Mouse (Mus musculus): ENCODE results near the gene Mfsd4b5. TPM values are rescaled to one million over a fixed set of nuclear protein-coding genes. Genes with fewer than 3 reads are reported as not detected.

The Mfsd4b5 gene
- total and polyA plus RNA-seq, 2 experiments from 2014 or later, result not detected

GRCm38 (mm10) chr10:40007953-40008352 is 21.5 kb upstream of the Mfsd4b5 start:
- no peaks in the 10 kb centered on the region for H3K27me3 ChIP-seq (ENCODE audit: insufficient read depth, low read length)
- WGBS, result 92% methylated on average over 4 of the region's 4 CpGs
- DNase-seq (no peak), ATAC-seq (no peak)
- H3K4me2 ChIP-seq (ENCODE audit: low read depth), result no peak overlapping the region
- H3K36me3 ChIP-seq (ENCODE audit: insufficient read depth), result no peaks in the 10 kb centered on the region
- no peaks in the 10 kb centered on the region for H3K4me1 ChIP-seq (ENCODE audit: insufficient read depth)
- no peak overlapping the region for H3K9ac ChIP-seq
- no peaks in the 10 kb centered on the region for H3K9me3 ChIP-seq (ENCODE audit: low read length)
- no peak overlapping the region for H3K4me3 ChIP-seq (ENCODE audit: low read depth, low read length)
- H3K27ac ChIP-seq (ENCODE audit: low read depth, low read length), result no peak overlapping the region
- no peak for TF ChIP-seq CTCF (IDR thresholded peaks at IDR 0.05; ENCODE audit: low read depth)

- 38% methylated on average over 10 of the region's 10 CpGs for WGBS
- no peak for DNase-seq
Measured at GRCm38 (mm10) chr10:40006963-40007362, 20.5 kb upstream of the Mfsd4b5 start.

GRCm38 (mm10) chr10:40000746-40001145 is 14.3 kb upstream of the Mfsd4b5 start:
- WGBS, result 93% methylated on average over 2 of the region's 2 CpGs
- Histone ChIP-seq H3K27ac (ENCODE audit: low read depth, low read length) (no peak overlapping the region), H3K4me3 (ENCODE audit: low read depth, low read length) (no peak overlapping the region), H3K9me3 (ENCODE audit: low read length) (no peaks in the 10 kb centered on the region), H3K4me1 (ENCODE audit: insufficient read depth) (no peaks in the 10 kb centered on the region), H3K36me3 (ENCODE audit: insufficient read depth) (no peaks in the 10 kb centered on the region), H3K27me3 (ENCODE audit: insufficient read depth, low read length) (no peaks in the 10 kb centered on the region), H3K9ac (no peak overlapping the region), H3K4me2 (ENCODE audit: low read depth) (no peak overlapping the region)
- TF ChIP-seq CTCF (IDR thresholded peaks at IDR 0.05; ENCODE audit: low read depth), result no peak
- no peak for DNase-seq
- ATAC-seq, result no peak

More at GRCm38 (mm10) chr10:40006963-40007362, 20.5 kb upstream of the Mfsd4b5 start:
- peak; percentile 48 for ATAC-seq
- no peaks in the 10 kb centered on the region for H3K27me3 ChIP-seq (ENCODE audit: insufficient read depth, low read length)
- TF ChIP-seq CTCF (IDR thresholded peaks at IDR 0.05; ENCODE audit: low read depth), result no peak
- H3K9me3 ChIP-seq (ENCODE audit: low read length), result no peaks in the 10 kb centered on the region
- H3K9ac ChIP-seq, result no peak overlapping the region
- H3K4me2 ChIP-seq (ENCODE audit: low read depth), result no peak overlapping the region
- no peak overlapping the region for H3K4me3 ChIP-seq (ENCODE audit: low read depth, low read length)
- no peaks in the 10 kb centered on the region for H3K36me3 ChIP-seq (ENCODE audit: insufficient read depth)
- no peak overlapping the region for H3K27ac ChIP-seq (ENCODE audit: low read depth, low read length)
- no peaks in the 10 kb centered on the region for H3K4me1 ChIP-seq (ENCODE audit: insufficient read depth)

GRCm38 (mm10) chr10:39991155-39991554 is 4.7 kb upstream of the Mfsd4b5 start:
- Histone ChIP-seq H3K4me2 (ENCODE audit: low read depth) (no peak overlapping the region), H3K27ac (ENCODE audit: low read depth, low read length) (no peak overlapping the region), H3K36me3 (ENCODE audit: insufficient read depth) (no peaks in the 10 kb centered on the region), H3K4me1 (ENCODE audit: insufficient read depth) (no peaks in the 10 kb centered on the region), H3K4me3 (ENCODE audit: low read depth, low read length) (no peak overlapping the region), H3K9me3 (ENCODE audit: low read length) (no peaks in the 10 kb centered on the region), H3K27me3 (ENCODE audit: insufficient read depth, low read length) (no peaks in the 10 kb centered on the region), H3K9ac (no peak overlapping the region)
- TF ChIP-seq CTCF (IDR thresholded peaks at IDR 0.05; ENCODE audit: low read depth), result no peak
- ATAC-seq (no peak), DNase-seq (no peak)
- WGBS, result 81% methylated on average over 4 of the region's 4 CpGs

- no peak for TF ChIP-seq CTCF (IDR thresholded peaks at IDR 0.05; ENCODE audit: low read depth)
- no peaks in the 10 kb centered on the region for H3K4me1 ChIP-seq (ENCODE audit: insufficient read depth)
- H3K9ac ChIP-seq, result no peak overlapping the region
- no peak overlapping the region for H3K4me2 ChIP-seq (ENCODE audit: low read depth)
- H3K27me3 ChIP-seq (ENCODE audit: insufficient read depth, low read length), result no peaks in the 10 kb centered on the region
- DNase-seq (no peak), ATAC-seq (no peak)
- H3K9me3 ChIP-seq (ENCODE audit: low read length), result 0 out of 2 replicates have a peak, but pooled peaks cover 6% of the 10 kb centered on the region
- no peaks in the 10 kb centered on the region for H3K36me3 ChIP-seq (ENCODE audit: insufficient read depth)
- WGBS, result 75% methylated on average over 5 of the region's 5 CpGs
- no peak overlapping the region for H3K27ac ChIP-seq (ENCODE audit: low read depth, low read length)
- H3K4me3 ChIP-seq (ENCODE audit: low read depth, low read length), result no peak overlapping the region
Measured at GRCm38 (mm10) chr10:39982604-39983003, 3.8 kb downstream of the Mfsd4b5 start.

GRCm38 (mm10) chr10:39978231-39978630 is 8.2 kb downstream of the Mfsd4b5 start:
- 0 out of 2 replicates have a peak, but pooled peaks cover 7% of the 10 kb centered on the region for H3K9me3 ChIP-seq (ENCODE audit: low read length)
- no peak for ATAC-seq
- H3K36me3 ChIP-seq (ENCODE audit: insufficient read depth), result no peaks in the 10 kb centered on the region
- no peaks in the 10 kb centered on the region for H3K4me1 ChIP-seq (ENCODE audit: insufficient read depth)
- H3K4me2 ChIP-seq (ENCODE audit: low read depth), result no peak overlapping the region
- no peak for TF ChIP-seq CTCF (IDR thresholded peaks at IDR 0.05; ENCODE audit: low read depth)
- no peak for DNase-seq
- no peak overlapping the region for H3K4me3 ChIP-seq (ENCODE audit: low read depth, low read length)
- H3K27me3 ChIP-seq (ENCODE audit: insufficient read depth, low read length), result no peaks in the 10 kb centered on the region
- H3K27ac ChIP-seq (ENCODE audit: low read depth, low read length), result no peak overlapping the region
- WGBS, result 95% methylated on average over 1 of the region's 1 CpGs
- H3K9ac ChIP-seq, result no peak overlapping the region

GRCm38 (mm10) chr10:39977346-39977745 is 9.1 kb downstream of the Mfsd4b5 start:
- Histone ChIP-seq H3K4me2 (ENCODE audit: low read depth) (no peak overlapping the region), H3K9ac (no peak overlapping the region), H3K36me3 (ENCODE audit: insufficient read depth) (no peaks in the 10 kb centered on the region), H3K4me1 (ENCODE audit: insufficient read depth) (no peaks in the 10 kb centered on the region), H3K27ac (ENCODE audit: low read depth, low read length) (no peak overlapping the region), H3K27me3 (ENCODE audit: insufficient read depth, low read length) (no peaks in the 10 kb centered on the region), H3K4me3 (ENCODE audit: low read depth, low read length) (no peak overlapping the region), H3K9me3 (ENCODE audit: low read length) (0 out of 2 replicates have a peak, but pooled peaks cover 7% of the 10 kb centered on the region)
- no peak for TF ChIP-seq CTCF (IDR thresholded peaks at IDR 0.05; ENCODE audit: low read depth)
- no peak for DNase-seq
- ATAC-seq, result no peak
- 94% methylated on average over 4 of the region's 4 CpGs for WGBS

All from forebrain, postnatal 0 days (tissue).